Mouse (Mus musculus) liver, embryonic 14 days (tissue): ENCODE results near the gene Bod1. TPM values are rescaled to one million over a fixed set of nuclear protein-coding genes. Genes with fewer than 3 reads are reported as not detected.

Experiments used
- polyA plus RNA-seq: library from polyadenylated mRNA; depleted of rRNA; stranded (reverse); fragments of >200 nt; gene quantifications from 2 replicates; pipeline ENCODE4 v1.2.3, GENCODE M21; 2012; rRNA removed

Bod1 gene
- 13.2 and 14.2 TPM in 2 replicates for polyA plus RNA-seq

DNA sequence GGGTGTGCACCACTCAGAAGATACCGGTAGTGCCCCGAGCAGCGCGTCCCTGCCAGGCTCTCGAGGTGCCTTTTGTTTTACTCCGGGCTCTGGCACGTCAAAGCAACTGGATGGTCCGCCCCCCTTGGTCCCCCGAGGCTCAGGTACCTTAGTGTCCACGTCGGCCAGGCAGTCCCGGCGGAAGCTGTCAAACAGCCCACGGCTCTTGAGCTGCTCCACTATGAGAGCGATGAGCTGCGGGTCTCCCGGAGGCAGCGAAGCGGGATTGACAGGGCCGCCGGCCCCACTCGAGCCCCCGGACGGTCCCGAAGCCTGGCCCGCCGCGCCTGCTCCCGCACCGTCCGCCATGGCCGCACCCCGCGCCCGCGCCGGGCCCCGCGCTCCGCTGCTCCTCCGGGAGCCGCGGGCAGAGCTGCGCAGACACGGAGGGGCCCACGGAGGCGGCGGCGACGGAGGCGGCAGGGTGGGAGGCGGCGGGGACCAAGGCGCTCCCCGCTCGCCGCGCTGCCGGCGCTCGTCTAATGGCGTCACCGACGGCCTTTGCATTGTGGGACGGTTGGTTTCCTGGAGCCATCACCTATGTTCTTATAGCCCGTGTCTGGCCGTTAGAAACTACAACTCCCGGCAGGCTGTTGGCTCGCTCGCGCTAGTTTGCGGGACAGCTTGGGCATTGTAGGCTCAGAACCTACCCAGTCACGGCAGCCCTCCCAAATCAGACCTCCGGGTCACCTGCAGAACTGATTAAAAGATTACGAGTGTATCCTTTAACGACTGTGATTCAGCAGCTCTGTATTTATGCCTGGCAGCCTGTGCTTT lies at the start of gene Bod1:
TSS of gene Bod1 (minus strand) at position 532 of the 816 bp plus-strand sequence.

Other genes starting within 250 kb of the Bod1 start
- gene Cpeb4, start 200.3 kb upstream of the Bod1 start, polyA plus RNA-seq = 23.2 and 30.4 TPM in 2 replicates